Mouse (Mus musculus) stomach, postnatal 0 days (tissue): ENCODE measurements around the gene Sptb. TPM values are rescaled to one million over a fixed set of nuclear protein-coding genes. Genes with fewer than 3 reads are reported as not detected.
A peak's percentile ranks its signal among the peaks of the same experiment; 100 is the strongest.

Source experiments
- ATAC-seq: fragments of 200-750 bp; cut with Nextera tagmentation; 2 replicates; pipeline ENCODE4 v1.8.0; 2017; ENCODE audit not compliant: low FRiP score, low TSS enrichment
- DNase-seq: peaks from one replicate; pipeline ENCODE4 v3.0.0-alpha.2; 2016; ENCODE audit warnings: low spot score
- H3K27ac ChIP-seq: fragments of 300-500 bp; sonication (generic); replicated peaks from 2 replicates; pipeline ENCODE4 v1.5.1; 2014; ENCODE audit warnings: mild to moderate bottlenecking, control low read depth
- H3K27me3 ChIP-seq: fragments of 300-500 bp; sonication (generic); 2 replicates; pipeline ENCODE4 v1.6.1; 2014; ENCODE audit warnings: low read length; ENCODE audit not compliant: control insufficient read depth, insufficient read depth
- H3K36me3 ChIP-seq: fragments of 300-500 bp; sonication (generic); 2 replicates; pipeline ENCODE4 v1.6.1; 2014; ENCODE audit warnings: low read length, mixed read lengths; ENCODE audit not compliant: control insufficient read depth, insufficient read depth
- H3K4me1 ChIP-seq: fragments of 300-500 bp; sonication (generic); replicated peaks from 2 replicates; pipeline ENCODE4 v1.6.1; 2014; ENCODE audit warnings: antibody characterized with exemption; ENCODE audit not compliant: control insufficient read depth, insufficient read depth
- H3K4me2 ChIP-seq: fragments of 300-500 bp; sonication (generic); replicated peaks from 2 replicates; pipeline ENCODE4 v1.6.1; 2014; ENCODE audit warnings: low read depth, mild to moderate bottlenecking, control low read depth, moderate library complexity
- H3K4me3 ChIP-seq: fragments of 300-500 bp; sonication (generic); 2 replicates; pipeline ENCODE4 v1.5.1; 2014; ENCODE audit warnings: low read depth, low read length, control low read depth
- H3K9ac ChIP-seq: fragments of 300-500 bp; sonication (generic); 2 replicates; pipeline ENCODE4 v1.6.1; 2014; ENCODE audit warnings: mild to moderate bottlenecking, low read length, control low read depth, mixed read lengths
- H3K9me3 ChIP-seq: fragments of 300-500 bp; sonication (generic); 2 replicates; pipeline ENCODE4 v1.6.1; 2016; ENCODE audit warnings: low read length; ENCODE audit not compliant: control insufficient read depth
- CTCF ChIP-seq: IDR thresholded peaks from 2 replicates; pipeline ENCODE4 v1.5.1; 2016; ENCODE audit warnings: antibody characterized with exemption, low read depth, mild to moderate bottlenecking, moderate library complexity
- EP300 ChIP-seq: optimal IDR thresholded peaks from 2 replicates; pipeline ENCODE3; 2016; ENCODE audit warnings: antibody characterized with exemption
- WGBS: fragments of 180-500 bp; shearing (Covaris S2); extraction: QIAGEN DNeasy Blood & Tissue Kit; methylation state at CpG from one replicate; pipeline ENCODE4 v1.1.7; 2014; 5-methylcytosine and 5-hydroxymethylcytosine counted together
- polyA plus RNA-seq: library from polyadenylated mRNA; unstranded; fragments of >200 nt; fragmentation: Nextera tagmentation; extraction: Ambion mirVana; gene quantifications from 2 replicates; pipeline ENCODE4 v1.2.1, GENCODE M21; 2015

Sptb gene
- polyA plus RNA-seq, 1 experiment from 2014 or later = 0.29 TPM

DNA sequence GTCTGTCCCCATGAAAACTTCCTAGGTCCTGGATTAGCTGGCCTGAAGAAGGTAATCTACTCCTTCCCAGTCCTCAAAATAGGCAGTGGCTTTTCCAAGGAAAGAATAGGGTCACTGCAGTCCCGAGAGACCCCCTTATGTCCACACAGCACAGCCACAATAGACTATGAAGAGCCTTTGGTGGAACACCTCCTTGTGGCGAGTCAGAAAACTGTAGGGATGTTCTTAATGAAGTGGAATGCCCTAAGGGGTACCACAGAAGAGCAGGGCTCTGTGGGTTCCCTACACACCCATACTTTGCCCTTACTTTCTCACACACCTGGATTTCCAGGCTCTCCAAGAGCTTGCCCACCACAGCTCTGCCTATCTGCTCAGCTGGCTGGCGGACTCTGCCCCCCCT, 104.5 kb downstream of the Sptb start:
- TF ChIP-seq EP300 (no peak), CTCF (peak; percentile 38)
- Histone ChIP-seq H3K4me1 (no peaks in the 10 kb centered on the region), H3K36me3 (no peaks in the 10 kb centered on the region), H3K27ac (no peak overlapping the region), H3K9me3 (no peaks in the 10 kb centered on the region), H3K27me3 (no peaks in the 10 kb centered on the region), H3K4me2 (no peak overlapping the region), H3K9ac (no peak overlapping the region), H3K4me3 (no peak overlapping the region)
- 61% methylated on average over 3 of the region's 3 CpGs for WGBS
- ATAC-seq (no peak), DNase-seq (no peak)

DNA sequence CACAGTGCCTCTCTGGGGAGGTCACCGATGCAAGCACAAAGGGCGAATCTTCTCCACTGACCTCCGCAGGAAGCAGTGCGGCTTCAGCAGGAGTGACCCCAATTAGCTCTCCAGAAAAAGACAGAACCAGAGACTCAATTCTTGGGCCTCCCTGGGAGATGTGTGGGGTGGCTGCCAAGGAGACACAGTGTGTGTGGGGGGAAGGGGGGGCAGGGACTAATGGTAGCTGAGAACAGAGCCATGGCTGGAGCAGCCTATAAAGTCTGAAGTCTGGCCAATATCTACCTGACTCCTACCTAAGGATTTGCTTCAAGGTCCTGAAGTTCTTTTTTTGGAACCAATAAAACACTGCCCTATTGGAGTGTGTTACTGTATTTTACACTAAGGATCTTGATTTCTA, 105.8 kb downstream of the Sptb start:
- no peaks in the 10 kb centered on the region for H3K36me3 ChIP-seq
- ATAC-seq (no peak), DNase-seq (no peak)
- no peaks in the 10 kb centered on the region for H3K9me3 ChIP-seq
- TF ChIP-seq CTCF (no peak), EP300 (no peak)
- H3K4me3 ChIP-seq = no peak overlapping the region
- H3K27me3 ChIP-seq = no peaks in the 10 kb centered on the region
- H3K4me1 ChIP-seq = no peaks in the 10 kb centered on the region
- WGBS = 70% methylated on average over 4 of the region's 4 CpGs
- H3K4me2 ChIP-seq = no peak overlapping the region
- H3K9ac ChIP-seq = no peak overlapping the region
- H3K27ac ChIP-seq = no peak overlapping the region

DNA sequence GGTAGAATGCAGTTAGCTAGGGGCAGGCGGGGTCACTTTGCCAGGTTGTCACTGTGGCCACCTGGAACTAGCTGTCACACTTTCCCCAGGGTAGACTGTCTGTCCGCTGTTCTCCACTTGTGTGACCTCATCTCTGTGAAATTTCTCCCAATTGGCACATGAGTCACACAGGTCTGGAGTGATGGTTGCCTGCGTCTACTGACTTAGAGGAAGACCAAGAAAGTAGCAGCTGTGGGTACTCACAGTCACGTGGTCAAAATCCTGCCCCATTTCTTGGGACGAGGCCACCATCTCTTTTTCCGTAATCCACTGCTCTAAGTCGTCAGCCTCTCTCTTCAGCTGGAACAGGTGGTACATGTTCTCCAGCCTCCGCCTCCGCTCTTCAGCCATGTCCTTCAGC, 106.6 kb downstream of the Sptb start:
- H3K36me3 ChIP-seq = no peaks in the 10 kb centered on the region
- DNase-seq = no peak
- H3K9ac ChIP-seq = no peak overlapping the region
- TF ChIP-seq EP300 = no peak
- no peak for TF ChIP-seq CTCF
- no peak overlapping the region for H3K4me2 ChIP-seq
- no peaks in the 10 kb centered on the region for H3K27me3 ChIP-seq
- whole genome bisulfite sequencing = 62% methylated on average over 9 of the region's 9 CpGs
- H3K4me1 ChIP-seq = no peaks in the 10 kb centered on the region
- ATAC-seq = no peak
- no peak overlapping the region for H3K27ac ChIP-seq
- no peaks in the 10 kb centered on the region for H3K9me3 ChIP-seq
- no peak overlapping the region for H3K4me3 ChIP-seq

DNA sequence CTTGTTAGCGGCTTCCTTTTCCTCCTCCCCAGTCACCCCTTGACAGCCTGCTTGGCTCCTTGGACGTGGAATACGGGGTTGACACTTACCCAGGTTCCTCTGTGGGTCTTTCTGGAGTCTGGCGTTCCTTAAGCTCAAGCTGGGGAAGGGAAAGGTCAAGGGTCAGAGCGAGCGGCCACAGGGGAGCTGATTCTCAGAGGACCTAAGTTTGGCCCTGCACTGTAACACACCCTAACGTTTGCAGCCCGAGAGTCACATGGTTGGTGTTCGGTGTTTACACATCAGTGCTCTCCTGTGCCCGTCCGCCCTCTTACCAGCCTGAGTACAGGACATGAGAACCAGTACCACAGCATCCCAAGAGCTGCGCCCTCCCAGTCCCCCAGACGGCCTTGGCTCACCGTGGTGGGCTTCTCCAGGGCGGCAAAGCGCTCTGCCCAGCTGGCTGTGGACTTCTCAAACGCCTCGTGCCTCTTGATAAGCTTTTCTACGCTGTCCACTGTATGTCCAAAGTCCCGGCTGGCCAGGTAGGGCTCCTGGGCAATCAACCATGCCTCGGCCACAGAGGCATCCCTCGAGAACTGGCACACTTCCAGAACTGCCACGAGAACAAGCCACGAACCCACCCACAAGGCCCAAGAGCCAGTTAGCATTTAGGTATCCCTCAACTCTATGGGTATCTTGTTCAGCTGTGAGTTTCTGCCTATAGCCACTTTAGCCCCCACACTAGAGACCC, 112.0 kb downstream of the Sptb start:
- ATAC-seq (0 out of 2 replicates have a peak, but pooled peaks have one; percentile 21), DNase-seq (no peak)
- no peak overlapping the region for H3K27ac ChIP-seq
- no peaks in the 10 kb centered on the region for H3K36me3 ChIP-seq
- H3K9me3 ChIP-seq = no peaks in the 10 kb centered on the region
- no peak overlapping the region; the same call in 1 of the 2 replicates for H3K9ac ChIP-seq
- H3K4me1 ChIP-seq = peaks cover 9% of the 10 kb centered on the region; the same call in 1 of the 2 replicates
- WGBS = 66% methylated on average over 24 of the region's 24 CpGs
- no peak overlapping the region for H3K4me3 ChIP-seq
- no peak overlapping the region for H3K4me2 ChIP-seq
- no peaks in the 10 kb centered on the region for H3K27me3 ChIP-seq
- TF ChIP-seq EP300 (no peak), CTCF (no peak)

- H3K4me3 ChIP-seq = no peak overlapping the region
- H3K36me3 ChIP-seq = no peaks in the 10 kb centered on the region
- H3K9ac ChIP-seq = no peak overlapping the region; the same call in 1 of the 2 replicates
- TF ChIP-seq CTCF (no peak), EP300 (no peak)
- no peak overlapping the region for H3K4me2 ChIP-seq
- DNase-seq (no peak), ATAC-seq (peak; percentile 28; the same call in 1 of the 2 replicates)
- WGBS = 60% methylated on average over 15 of the region's 15 CpGs
- H3K27me3 ChIP-seq = no peaks in the 10 kb centered on the region
- no peaks in the 10 kb centered on the region for H3K9me3 ChIP-seq
- H3K4me1 ChIP-seq = peaks cover 9% of the 10 kb centered on the region; the same call in 1 of the 2 replicates
- no peak overlapping the region for H3K27ac ChIP-seq
Observed at GRCm38 (mm10) chr12:76597577-76598100, 112.7 kb downstream of the Sptb start.

DNA sequence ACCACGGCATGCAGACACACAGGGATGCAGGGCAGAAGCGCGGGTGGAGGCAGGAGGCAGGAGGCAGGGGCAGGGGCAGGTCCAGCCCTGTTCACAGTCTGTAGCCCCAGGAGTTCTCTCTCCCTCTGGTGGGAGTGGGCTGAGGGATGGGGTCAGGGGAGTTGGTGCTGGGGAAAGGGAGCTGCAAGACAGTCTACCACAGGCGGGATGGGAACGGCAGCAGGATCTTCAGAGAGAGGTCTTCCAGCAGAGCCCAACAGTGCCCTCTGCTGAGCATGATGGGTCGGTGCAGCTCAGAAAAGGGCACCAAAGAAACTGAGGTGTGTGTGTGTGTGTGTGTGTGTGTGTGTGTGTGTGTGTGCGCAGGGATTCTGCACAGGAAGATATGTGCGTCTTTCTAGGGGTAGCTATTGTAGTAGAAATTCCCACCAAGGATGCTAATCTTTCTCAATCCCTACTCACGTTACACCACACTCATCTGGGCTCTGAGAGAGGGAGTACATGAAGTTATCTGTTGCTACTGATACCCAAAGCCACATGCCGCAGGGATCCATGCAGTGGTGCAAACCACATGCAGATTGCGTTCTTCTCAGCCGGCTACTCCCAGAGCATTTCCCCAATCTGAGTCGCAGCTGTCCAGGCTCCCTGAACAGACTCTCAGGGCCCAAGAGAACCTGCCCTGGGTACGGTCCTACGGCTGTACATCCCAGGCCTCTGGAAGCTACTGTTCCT, 113.9 kb downstream of the Sptb start:
- DNase-seq (peak; percentile 74), ATAC-seq (no peak)
- Histone ChIP-seq H3K4me2 (no peak overlapping the region), H3K36me3 (no peaks in the 10 kb centered on the region), H3K4me1 (peaks cover 9% of the 10 kb centered on the region; the same call in 1 of the 2 replicates), H3K27me3 (no peaks in the 10 kb centered on the region), H3K9ac (no peak overlapping the region), H3K27ac (no peak overlapping the region), H3K9me3 (no peaks in the 10 kb centered on the region), H3K4me3 (no peak overlapping the region)
- TF ChIP-seq EP300 (no peak), CTCF (peak; percentile 96)
- WGBS = 53% methylated on average over 15 of the region's 15 CpGs
